Mouse (Mus musculus) gastrocnemius, postnatal 10 days (tissue): Measurements from ENCODE around the gene Dap. TPM values are rescaled to one million over a fixed set of nuclear protein-coding genes. Genes with fewer than 3 reads are reported as not detected.
A peak's percentile ranks its signal among the peaks of the same experiment; 100 is the strongest.

Experiments used
- DNase-seq: peaks from one replicate; pipeline ENCODE4 v3.0.0; 2021; ENCODE audit warnings: mixed read lengths
- total RNA-seq, 2 experiments: library from RNA; stranded (reverse); gene quantifications; 2 replicates each; pipeline ENCODE4 v1.2.3; 2021

Gene Dap
- total RNA-seq, 2 experiments from 2014 or later = 41.3 to 52.9 TPM

DNA sequence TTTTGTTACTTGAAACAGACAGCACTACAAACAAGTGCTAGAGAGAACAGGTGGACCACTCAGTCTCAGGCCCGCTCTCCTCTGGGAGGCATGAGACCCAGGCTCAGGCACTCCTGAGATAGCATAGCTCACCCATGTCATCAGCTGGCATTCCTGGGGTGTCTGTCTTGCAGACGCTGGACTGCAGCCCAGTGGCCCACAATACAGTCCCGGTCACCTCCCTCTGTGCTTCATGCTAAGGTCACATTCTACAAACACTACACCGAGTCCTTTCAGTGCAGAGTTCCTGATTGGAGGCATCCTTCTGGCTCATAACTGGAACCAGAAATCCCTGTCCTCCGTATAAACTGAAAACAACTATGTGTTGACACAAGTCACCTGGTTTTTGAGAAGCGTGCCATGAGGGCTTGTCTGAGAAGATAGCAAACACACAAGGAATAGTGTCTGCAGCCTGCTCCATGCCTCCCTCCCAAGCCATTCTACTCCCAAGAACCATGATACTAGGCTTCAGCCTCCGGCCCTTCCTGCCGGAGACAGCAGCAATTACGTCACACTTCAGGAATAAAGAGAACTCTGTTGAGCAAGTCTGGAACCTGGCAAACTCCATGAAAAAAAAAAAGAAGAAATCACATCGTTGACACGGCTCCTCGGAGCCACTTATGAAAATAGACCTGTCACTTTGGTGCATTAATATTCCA, 78.3 kb downstream of the Dap start:
- no peak for DNase-seq

GRCm38 (mm10) chr15:31304302-31304701, 80.2 kb downstream of the Dap start:
- DNase-seq = no peak

DNA sequence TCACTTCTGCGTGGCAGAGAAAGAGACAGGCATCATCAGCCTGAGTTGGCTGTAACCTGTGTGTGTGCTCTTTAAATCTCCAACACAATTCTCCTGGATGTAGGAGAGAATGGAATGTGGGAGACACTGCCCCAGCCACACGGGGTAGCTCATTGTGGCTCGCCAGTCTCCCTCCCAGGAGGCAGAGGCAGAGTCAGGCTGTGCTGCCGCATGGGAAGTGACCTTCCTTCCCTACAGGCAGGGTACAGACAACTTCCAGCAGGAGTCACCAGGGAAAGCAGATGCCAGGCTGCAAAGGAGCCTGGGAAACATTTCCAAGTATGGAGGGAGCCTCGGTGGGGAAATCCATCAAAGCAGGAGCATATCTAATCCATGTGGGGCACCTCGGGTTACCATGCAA, 81.1 kb downstream of the Dap start:
- no peak for DNase-seq

DNA sequence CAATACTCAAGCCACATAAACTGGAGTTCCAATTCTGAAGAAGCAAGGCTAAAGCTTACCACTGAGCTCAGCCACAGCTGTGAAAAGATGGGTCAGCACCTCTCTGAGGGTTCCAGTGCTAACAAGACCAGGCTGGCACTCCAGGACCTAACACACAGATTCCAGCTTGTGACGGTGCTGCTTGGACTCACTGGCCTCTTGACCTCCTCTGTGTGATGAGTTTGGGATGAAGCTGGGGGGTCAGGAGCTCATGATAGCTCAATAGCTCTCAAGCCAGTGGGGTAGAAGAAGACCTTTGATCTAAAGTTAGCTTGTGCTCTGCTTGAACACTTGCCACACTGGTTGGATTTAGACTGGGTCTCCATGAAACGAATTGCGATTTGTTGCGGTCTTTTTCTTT, 82.6 kb downstream of the Dap start:
- DNase-seq = no peak

DNA sequence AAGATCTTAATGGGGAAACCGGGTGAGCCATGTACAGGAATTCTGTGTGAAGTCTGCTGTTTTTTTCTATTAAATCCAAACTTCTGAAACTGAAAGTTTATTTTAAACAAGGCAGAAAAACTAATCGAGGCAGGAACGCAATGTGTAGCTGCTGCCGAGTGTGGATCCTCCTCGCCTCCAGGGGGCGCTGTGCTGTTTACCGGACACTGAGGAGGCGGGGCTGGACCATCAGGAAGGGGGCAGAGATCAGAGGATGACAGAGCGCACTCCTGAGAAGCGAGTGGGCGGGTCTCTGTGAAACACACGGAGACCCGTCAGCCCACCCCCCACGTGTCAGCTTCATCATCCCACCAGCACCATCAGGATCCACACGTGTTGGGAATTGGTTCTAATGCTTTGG, 85.4 kb downstream of the Dap start:
- DNase-seq = no peak

DNA sequence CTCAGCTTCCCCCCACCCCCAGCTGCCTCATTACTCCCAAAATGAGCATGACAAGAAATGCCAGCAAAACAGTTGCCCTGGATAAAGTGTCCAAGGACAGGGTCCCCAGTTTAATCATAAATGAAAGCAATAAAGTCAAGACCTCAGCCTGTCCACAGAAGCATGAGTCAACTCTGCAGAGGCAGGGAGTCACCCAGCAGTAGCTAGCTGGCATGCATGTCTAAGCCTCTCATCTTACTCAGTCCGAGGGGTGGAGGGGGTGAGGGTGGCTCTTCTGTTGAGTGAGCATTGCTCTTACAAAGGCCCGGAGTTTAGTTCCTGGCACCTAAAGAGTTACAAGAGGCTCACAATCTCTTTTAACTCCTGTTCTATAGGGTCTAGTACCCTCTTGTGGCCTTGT, 87.9 kb downstream of the Dap start:
- no peak for DNase-seq

GRCm38 (mm10) chr15:31315630-31316231, 91.6 kb downstream of the Dap start:
- peak; percentile 80 for DNase-seq

DNA sequence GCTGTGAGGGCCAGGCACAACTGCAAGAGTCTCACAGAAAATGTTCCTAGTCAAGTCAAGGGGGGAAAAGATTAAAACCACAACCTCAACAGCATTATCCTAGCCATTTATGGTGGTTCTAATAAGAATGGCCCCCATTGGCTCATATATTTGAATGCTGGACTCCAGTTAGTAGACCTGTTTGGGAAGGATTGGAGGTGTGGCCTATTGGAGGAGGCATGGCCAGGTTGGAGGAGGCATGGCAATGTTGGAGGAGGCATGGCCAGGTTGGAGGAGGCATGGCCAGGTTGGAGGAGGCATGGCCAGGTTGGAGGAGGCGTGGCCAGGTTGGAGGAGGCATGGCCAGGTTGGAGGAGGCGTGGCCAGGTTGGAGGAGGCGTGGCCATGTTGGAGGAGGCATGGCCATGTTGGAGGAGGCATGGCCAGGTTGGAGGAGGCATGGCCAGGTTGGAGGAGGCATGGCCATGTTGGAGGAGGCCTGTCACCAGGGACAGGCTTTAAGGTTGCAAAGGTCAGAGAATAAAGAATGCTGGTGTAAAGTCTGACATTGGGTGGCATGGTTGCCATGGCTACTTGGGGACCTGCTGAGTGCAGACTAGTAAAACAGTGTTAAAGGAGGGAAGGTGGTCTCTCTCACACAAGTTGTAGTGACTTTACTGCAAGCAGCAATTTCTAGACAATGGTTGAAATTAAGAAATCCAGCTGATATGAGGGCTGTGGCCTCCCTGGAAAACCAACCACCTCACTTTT, 93.1 kb downstream of the Dap start:
- DNase-seq = no peak

- no peak for DNase-seq
These were observed 94.2 kb downstream of the Dap start for GRCm38 (mm10) chr15:31318158-31318955.

GRCm38 (mm10) chr15:31319046-31319445, 94.9 kb downstream of the Dap start:
- no peak for DNase-seq

DNA sequence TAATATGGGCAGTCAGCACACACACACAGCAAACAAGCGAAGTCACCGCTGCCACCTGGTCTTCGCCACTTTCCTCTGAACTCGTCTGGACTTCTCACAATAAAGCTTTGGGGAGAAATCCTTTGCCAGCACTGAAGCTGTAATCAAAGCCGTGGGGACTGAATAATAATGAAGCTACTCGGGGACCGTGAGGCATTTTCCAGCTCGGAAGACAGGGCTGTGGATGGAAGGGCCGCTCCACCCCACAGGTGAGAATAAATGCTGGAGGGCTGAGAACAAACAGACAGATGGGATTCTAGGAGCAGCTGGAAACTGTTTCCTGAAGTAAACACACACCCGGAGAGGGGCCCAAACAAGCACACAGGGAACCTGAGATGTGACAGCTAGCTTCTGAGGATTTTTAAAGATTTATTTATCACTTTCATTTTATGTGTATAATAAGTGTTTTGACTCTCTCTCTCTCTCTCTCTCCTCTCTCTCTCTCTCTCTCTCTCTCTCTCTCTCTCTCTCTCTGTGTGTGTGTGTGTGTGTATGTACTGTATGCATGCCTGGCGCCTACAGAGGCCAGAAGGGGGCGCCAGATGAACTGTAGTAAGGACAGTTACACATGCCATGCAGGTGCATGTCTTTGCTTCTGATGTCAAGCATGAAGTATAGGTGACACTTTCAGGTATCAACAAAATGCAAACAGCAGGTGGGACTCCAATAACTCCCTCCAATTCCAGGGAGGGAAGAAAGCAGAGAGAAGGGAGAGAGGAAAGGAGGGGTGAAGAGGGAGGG, 96.7 kb downstream of the Dap start:
- DNase-seq = no peak

DNA sequence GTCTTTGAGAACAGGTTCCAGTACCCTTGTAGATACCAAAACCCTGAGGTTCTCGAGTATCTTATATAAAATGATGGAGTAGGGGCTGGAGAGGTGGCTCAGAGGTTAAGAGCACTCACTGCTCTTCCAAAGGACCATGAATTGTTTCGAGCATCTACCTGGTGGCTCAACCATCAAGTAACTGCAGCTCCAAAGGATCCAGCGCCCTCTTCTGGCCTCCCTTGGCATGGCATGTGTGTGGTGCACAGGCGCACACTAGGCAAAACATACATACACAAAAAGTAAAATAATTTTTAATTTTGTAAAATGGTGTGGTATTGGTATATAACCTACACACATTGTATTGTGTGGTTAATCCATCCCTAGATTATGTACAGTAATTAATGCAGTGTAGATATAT, 99.6 kb downstream of the Dap start:
- no peak for DNase-seq

Other genes with a start within 250 kb of the Dap start
- gene Ankrd33b, start 143.4 kb downstream of the Dap start, total RNA-seq = 1 to 10 TPM; 5.5 to 5.8 TPM
- gene Ropn1l, start 229.4 kb downstream of the Dap start, total RNA-seq = under 1 TPM in 1 of 2 experiments, not detected in 1; 0.38 TPM